Mouse (Mus musculus): Measurements from ENCODE around the gene Areg.

- TF ChIP-seq CTCF (IDR thresholded peaks at IDR 0.05; ENCODE audit: extremely low read depth, insufficient read length, insufficient replicate concordance, low read depth, low read length): no peak
- no peak for TF ChIP-seq POLR2A (IDR thresholded peaks at IDR 0.05; ENCODE audit: low read depth, low read length)
Observed at GRCm38 (mm10) chr5:91114574-91114973, 24.8 kb upstream of the Areg start.

Data from small intestine, adult 2 months (tissue).